Mouse (Mus musculus) brain, embryonic 14.5 days (tissue): ENCODE results near the gene Atp6v1g1. TPM values are rescaled to one million over a fixed set of nuclear protein-coding genes. Genes with fewer than 3 reads are reported as not detected.

Experiments
- DNase-seq: peaks from one replicate; pipeline ENCODE4 v3.0.0-alpha.2; 2011; ENCODE audit warnings: low read depth
- CTCF ChIP-seq: fragments of 200-500 bp; IDR thresholded peaks from 2 replicates; pipeline ENCODE4 v1.5.1; 2012; ENCODE audit warnings: inconsistent platforms, mild to moderate bottlenecking, moderate library complexity, borderline replicate concordance; ENCODE audit not compliant: insufficient read depth, insufficient read length; ENCODE audit errors: extremely low read depth
- POLR2A ChIP-seq: fragments of 200-500 bp; IDR thresholded peaks from 2 replicates; pipeline ENCODE4 v1.6.1; 2012; ENCODE audit warnings: mild to moderate bottlenecking, inconsistent platforms, borderline replicate concordance; ENCODE audit not compliant: poor library complexity, insufficient read depth, insufficient read length, severe bottlenecking; ENCODE audit errors: extremely low read depth
- polyA plus RNA-seq: library from polyadenylated mRNA; depleted of rRNA; stranded (reverse); fragments of >200 nt; gene quantifications from 2 replicates; pipeline ENCODE4 v1.2.3, GENCODE M21; 2012; rRNA removed

Atp6v1g1 gene
- polyA plus RNA-seq: 190 and 216 TPM in 2 replicates

- TF ChIP-seq CTCF (no peak), POLR2A (peak; percentile 57; the same call in 1 of the 2 replicates)
- peak; percentile 98 for DNase-seq
Measured at GRCm38 (mm10) chr4:63544494-63545230, at the start of gene Atp6v1g1. Gene Atp6v1g1 (plus strand): TSS chr4:63544772.

GRCm38 (mm10) chr4:63494967-63495914 is 49.3 kb upstream of the Atp6v1g1 start:
- TF ChIP-seq CTCF: no peak
- TF ChIP-seq POLR2A: no peak
- DNase-seq: peak; percentile 68

GRCm38 (mm10) chr4:63495915-63496278 is 48.7 kb upstream of the Atp6v1g1 start, which contains the start of gene Whrn:
Gene Whrn (minus strand): TSS chr4:63495991.
- TF ChIP-seq CTCF: no peak
- TF ChIP-seq POLR2A: peak; percentile 41; the same call in 1 of the 2 replicates
- DNase-seq: peak; percentile 90

GRCm38 (mm10) chr4:63496312-63496711 is 48.3 kb upstream of the Atp6v1g1 start:
- TF ChIP-seq CTCF: no peak
- TF ChIP-seq POLR2A: no peak
- no peak for DNase-seq

- TF ChIP-seq POLR2A (no peak), CTCF (no peak; the same call in 1 of the 2 replicates)
- no peak for DNase-seq
Measured at GRCm38 (mm10) chr4:63498346-63498745, 46.2 kb upstream of the Atp6v1g1 start.

- TF ChIP-seq CTCF: no peak
- no peak for TF ChIP-seq POLR2A
- no peak for DNase-seq
Measured at GRCm38 (mm10) chr4:63501050-63501449, 43.5 kb upstream of the Atp6v1g1 start.

GRCm38 (mm10) chr4:63503949-63504348 is 40.6 kb upstream of the Atp6v1g1 start:
- DNase-seq: no peak
- TF ChIP-seq POLR2A: no peak
- TF ChIP-seq CTCF: no peak

- DNase-seq: peak; percentile 57
- TF ChIP-seq POLR2A (no peak), CTCF (no peak)
Measured at GRCm38 (mm10) chr4:63507478-63507877, 37.1 kb upstream of the Atp6v1g1 start.

- DNase-seq: peak; percentile 62
- peak; percentile 70; the same call in 1 of the 2 replicates for TF ChIP-seq CTCF
- no peak for TF ChIP-seq POLR2A
Measured at GRCm38 (mm10) chr4:63508232-63508631, 36.3 kb upstream of the Atp6v1g1 start.

- DNase-seq: no peak
- TF ChIP-seq CTCF (no peak), POLR2A (no peak)
Measured at GRCm38 (mm10) chr4:63512921-63513320, 31.7 kb upstream of the Atp6v1g1 start.

GRCm38 (mm10) chr4:63514454-63514984 is 30.1 kb upstream of the Atp6v1g1 start:
- TF ChIP-seq POLR2A: no peak
- TF ChIP-seq CTCF: no peak

More at GRCm38 (mm10) chr4:63514454-63514984, 30.1 kb upstream of the Atp6v1g1 start:
- DNase-seq: no peak
